Comparison of ENCODE assay signal across 1 mouse cellular context in the genomic region with DNA sequence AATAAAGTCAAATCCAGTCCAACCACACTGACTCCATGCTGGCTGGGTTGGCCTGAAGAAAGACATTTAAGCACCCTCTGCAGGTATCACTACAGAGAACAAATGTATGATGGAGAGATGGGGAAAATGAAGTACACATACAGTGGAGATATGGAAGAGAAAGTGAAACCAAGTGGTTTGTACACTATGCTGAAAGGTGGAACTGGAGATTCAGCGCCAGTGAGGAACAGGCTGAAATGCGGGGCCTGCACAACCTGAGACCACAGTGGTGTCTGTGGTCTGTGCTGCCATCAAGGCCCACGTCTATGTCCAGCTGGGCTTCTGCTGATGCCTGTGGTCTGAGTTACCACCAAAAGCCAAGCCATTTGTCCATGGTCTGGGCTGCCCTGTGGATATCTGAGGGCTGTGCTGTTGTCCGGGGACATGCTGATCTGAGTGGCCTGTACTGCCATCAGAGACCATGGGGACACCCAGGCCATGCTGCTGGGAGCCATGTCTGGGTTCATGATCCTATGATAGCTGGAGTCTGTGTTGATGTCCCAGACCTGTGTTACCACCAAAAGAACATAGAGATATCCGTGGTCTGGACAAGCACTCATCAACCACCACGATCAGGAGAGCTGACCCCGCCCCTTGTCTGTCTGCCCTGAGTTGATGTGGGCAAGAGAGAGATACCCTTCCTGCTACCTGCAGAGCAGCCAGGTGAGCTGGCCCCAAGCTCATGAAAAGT.
TF ChIP-seq lines count a peak whose summit lies in the region.

No protein-coding gene starts in this region.

TF ChIP-seq in ES-E14, 5 proteins besides CTCF, POLR2A, EP300 and RAD21 (continued from another document):
- TF ChIP-seq ZC3H11A (IDR thresholded peaks at IDR 0.05; ENCODE audit: borderline replicate concordance, low read depth, low read length) (no peak), MAFK (IDR thresholded peaks at IDR 0.05; ENCODE audit: insufficient read depth, low read depth, low read length) (no peak)
